Mouse (Mus musculus) CD4-positive naive resting alpha-beta T cell, adult 76 days (primary cell): ENCODE data around the gene Usp21. TPM values are rescaled to one million over a fixed set of nuclear protein-coding genes. Genes with fewer than 3 reads are reported as not detected.

Source experiments
- total RNA-seq: library from RNA; stranded (reverse); gene quantifications from one replicate; pipeline ENCODE4 v1.2.4, GENCODE M21; 2023

The Usp21 gene
- total RNA-seq = 42.5 TPM

DNA sequence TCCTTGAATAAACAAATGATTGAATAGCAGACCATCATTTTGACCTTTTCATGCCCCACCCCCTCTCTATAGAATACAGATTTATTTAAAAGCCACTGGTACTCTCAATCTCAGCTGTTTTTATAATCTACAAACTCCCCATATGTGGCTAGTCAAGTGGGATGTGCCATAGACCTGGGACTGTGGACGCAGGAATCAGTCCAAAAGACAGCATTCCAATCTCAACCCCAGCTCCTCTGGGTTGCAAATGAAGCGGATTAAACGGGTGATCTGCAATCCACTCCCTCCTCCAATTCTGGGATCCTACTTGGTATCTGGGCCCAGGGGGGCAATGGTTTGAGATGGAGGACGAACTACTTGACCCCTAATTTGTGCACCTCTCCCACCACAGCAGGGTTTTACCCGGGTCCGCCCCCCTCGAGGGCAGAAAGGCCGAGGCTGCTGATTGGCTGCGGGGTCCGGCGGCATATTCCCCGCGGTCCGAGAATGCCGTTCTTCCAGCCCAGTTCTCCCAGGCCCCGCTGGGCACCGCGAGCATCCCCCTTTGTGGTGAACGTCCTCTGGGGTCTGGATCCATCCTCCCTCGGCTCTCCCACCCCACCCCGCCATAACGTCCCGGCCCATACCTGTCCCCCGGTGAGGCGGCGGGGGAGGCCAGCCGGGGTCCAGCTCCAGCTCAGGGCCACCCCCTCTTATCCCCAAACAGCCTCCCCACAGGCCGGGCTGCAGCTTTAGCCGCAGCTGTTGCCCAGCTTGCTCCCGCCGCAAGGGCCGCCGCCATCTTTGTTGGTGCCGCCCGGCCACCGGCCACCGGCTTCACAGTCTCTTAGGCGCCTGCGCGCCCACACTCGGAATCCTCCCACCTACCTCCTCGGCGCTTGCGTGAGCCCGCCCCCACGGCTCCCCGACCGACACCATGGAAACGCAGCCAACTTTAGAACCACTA lies at the start of gene Usp21:
Gene Usp21 (minus strand): TSS at position 856 of the 946 bp plus-strand sequence.

DNA sequence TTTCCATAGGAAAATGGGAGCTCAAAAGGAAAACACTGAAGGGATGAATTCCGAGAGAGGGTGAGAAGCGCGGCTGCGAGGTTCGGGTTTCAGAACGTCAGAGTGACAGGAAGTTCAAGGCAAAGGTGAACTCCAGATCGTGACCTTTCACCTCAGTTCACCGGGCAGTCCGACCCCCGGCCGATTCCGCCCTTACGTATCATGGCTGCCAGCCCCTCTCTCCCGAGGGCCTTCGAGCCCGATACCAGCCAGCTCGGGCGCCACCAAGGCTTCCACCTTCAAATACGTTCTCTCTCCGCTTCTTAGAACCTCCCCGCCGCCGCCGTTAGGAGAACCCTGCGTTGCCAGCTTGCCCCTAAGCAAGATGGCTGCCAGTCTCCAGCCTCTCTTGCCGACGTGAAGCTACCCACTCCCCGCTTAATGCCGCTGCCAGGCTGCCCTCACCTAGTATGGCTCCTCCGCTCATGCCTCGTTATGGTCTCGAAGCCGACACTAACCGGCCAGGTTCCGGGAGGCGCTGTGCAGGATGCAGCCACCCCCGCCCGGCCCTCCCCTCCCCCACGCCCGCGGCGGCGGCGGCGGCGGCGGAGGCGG lies 41.1 kb upstream of the Usp21 start, which contains the start of gene Dedd:
Gene Dedd (plus strand): TSS at position 307 of the 594 bp plus-strand sequence.

DNA sequence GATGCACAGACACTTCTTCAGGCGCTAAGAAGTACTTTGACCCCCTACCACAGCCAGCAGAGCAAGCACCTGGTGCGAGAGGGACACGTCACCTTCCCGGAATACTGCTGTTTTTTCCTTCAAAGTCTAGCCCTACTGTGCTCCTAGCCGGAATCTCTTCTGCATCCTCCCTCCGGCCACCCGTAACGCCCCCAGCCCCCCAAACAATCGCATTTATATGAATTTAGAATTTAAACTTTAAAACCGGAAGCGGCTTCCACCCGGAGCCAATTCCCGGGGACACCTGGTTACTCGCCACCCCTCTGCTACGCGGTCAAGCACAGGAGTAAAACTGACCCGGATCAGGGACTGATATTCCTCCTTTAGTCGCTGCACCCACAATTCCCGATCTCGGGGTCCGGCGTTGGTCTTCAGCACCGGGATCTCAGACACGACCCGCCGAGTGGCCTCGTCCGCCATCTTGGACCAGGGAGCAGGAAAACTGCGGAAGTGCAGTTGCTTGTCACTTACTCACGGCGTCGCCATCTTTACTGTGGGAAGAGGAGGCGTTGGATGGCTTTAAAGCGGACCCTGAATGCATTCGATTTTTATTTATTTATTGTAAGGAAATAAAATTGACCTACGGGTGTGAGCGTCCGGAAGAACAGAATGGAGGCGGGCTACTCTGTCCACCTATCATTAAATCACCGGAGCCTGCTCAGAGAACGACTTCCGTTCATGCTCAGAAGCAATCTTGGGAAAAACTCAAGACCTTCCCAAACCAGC lies 6.7 kb upstream of the Usp21 start, which contains the start of gene Ufc1:
Gene Ufc1 (minus strand): TSS at position 727 of the 765 bp plus-strand sequence.

DNA sequence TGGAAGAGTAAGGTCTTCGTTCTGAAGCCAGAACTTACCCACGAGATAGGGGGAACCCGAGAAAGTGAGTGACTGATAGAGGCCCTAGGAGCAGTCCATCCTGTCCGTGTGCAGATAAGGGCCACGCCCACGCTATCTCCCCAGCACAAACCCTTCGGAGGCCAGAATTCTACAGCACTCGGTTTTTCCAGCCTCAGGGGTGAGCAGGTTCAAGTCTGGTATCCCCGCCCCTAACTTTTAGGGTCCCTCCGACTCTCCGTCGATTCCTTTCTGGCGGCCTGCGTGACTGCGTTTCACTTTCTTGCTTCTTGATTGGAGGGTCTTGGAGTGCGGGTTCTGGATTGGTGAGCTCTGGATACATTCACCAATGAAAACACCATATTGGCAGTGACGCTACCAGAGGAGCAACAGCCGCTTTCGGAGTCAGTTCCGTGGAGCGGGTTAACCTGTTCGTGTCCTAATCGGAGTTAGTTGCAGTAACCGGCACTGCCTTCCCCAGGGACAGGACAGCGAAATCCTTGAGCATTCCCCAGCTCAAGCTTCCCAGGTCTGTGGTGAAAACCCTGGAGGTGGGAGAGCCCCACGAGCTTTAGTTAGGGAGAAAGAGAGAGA lies 6.8 kb downstream of the Usp21 start, which contains the start of gene Ppox:
Gene Ppox (minus strand): TSS at position 271 of the 612 bp plus-strand sequence.

DNA sequence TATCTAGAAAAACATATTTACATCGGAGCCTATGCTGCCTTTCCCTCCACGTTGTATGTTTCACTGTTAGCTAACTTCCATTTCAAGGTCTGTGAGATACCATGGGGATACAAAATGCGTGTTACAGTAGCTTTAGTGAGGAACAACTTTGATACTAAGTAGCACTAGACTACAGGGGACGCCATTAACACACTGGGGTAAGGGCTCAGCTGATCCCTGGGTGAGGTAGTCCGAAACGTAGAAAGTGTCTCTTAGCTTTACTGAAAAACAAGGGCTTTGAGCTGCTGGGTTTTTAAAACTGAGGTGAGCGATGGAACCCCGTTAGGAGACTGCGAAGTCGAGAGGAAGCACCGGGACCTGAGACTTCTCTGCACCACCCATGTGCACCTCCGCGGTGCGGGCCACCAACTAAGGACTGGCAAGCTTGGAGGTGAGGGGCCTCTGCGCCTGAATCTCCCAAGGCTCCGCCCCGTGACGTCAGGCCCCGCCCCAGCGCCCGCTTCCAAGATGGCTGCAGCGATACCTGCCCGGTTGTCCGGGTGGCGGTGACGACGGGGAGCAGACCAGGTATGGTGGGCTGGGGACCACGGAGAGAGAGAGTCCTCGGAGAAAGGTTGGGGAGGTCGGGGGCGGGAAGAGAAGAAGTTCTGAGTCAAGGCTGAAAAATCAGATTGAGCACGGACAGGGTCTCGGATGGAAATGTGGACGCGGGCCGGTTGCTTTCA lies 17.8 kb downstream of the Usp21 start, which contains the start of gene B4galt3:
Gene B4galt3 (plus strand): TSS at position 481 of the 725 bp plus-strand sequence.

DNA sequence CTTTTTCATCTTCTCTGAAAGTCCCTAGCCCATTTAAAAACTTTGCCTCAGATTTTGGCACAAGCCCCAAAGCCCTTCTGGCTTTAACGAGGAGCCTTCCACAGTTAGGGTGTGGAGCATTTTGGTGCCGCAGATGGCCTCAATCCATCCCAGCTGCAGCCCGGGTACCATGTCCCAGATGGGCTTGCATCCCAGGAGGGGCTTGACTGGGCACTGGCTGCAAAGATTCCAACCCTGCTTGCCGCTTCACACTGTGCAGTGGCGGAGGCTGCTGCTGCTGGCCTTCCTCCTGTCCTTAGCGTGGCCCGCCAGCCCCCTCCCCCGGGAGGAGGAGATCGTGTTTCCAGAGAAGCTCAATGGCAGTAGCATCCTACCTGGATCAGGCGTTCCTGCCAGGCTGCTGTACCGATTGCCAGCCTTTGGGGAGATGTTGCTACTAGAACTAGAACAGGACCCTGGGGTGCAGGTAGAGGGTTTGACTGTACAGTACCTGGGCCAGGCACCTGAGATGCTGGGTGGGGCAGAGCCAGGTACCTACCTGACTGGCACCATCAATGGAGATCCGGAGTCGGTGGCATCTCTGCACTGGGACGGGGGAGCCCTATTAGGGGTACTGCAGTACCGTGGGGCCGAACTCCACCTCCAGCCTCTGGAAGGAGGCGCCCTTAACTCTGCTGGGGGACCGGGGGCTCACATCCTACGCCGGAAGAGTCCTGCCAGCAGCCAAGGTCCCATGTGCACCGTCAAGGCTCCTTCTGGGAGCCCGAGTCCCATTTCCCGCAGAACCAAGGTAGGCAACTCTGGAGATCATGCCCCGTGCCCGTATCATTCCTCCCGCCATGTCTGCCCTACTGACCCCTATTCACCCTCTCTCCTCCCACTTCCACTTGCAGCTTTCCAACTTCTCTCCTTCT lies 36.9 kb downstream of the Usp21 start, which contains the start of gene Ndufs2:
Gene Ndufs2 (minus strand): TSS at position 709 of the 914 bp plus-strand sequence.

DNA sequence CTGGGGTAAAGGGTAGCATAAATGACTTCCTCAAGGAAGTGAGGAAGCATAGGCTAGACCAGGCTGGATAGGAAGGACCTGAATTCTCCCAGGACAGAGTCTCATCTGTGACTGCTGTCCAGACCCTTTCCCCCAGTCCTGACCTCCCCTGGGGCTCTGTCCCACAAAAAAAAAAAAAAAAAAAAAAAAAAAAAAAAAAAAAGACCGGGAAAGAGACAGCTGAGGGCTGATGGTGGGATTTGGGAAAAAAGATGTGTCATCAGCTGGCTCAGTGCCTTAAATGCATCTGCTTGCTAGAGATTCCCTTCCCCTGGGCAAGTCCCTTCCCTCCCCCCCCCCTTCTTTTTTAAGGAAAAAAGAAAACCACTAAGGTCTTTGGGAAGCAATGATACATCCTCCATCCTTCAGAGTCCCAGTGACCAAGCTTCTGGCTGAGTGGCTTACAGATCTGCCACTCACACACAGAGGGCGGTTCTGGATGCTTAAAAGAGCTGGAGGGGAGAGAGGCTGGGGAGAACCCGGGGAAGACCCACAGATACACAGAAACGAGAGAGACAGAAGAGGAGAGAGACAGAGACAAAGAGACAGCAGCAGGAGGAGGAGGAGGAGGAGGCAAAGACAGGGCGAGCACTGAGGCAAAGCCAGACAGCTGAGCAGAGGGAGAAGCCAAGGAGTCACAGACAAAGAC lies 37.7 kb downstream of the Usp21 start, which contains the start of gene Adamts4:
Gene Adamts4 (plus strand): TSS at position 509 of the 688 bp plus-strand sequence.

DNA sequence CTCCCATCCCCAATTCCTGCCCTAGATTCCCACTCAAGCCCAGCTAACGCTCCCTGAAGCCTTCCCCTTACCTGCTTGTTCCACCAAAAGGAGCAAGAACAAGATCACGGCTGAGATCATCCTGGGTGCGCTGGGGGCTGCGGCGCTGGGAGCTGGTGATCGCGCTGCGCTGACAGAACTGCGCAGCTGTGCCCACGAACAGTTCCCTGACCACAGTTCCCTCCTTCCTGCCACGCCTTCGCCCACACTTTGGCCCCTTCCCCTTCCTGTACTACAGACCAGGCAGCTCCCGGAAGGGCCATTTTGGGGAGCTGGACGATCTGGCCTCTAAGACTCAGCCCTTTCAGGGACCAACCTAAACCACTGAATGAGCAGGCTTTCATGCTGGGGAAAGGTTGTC lies 53.7 kb downstream of the Usp21 start, which contains the start of gene Fcer1g:
Gene Fcer1g (minus strand): TSS at position 240 of the 400 bp plus-strand sequence.

Other genes with a start within 250 kb of the Usp21 start
- gene Fcgr3, start 223.1 kb downstream of the Usp21 start, total RNA-seq = 2.7 TPM
- not detected for gene Cfap126, start 174.1 kb downstream of the Usp21 start, total RNA-seq
- 101 TPM for gene Sdhc, start 137.4 kb downstream of the Usp21 start, total RNA-seq
- not detected for gene Mpz, start 137.3 kb downstream of the Usp21 start, total RNA-seq
- gene Pcp4l1, start 91.7 kb downstream of the Usp21 start, total RNA-seq = not detected
- not detected for gene Nr1i3, start 74.0 kb downstream of the Usp21 start, total RNA-seq
- gene Tomm40l, start 65.5 kb downstream of the Usp21 start, total RNA-seq = 17.0 TPM
- gene Apoa2, start 62.9 kb downstream of the Usp21 start, total RNA-seq = not detected
- 16.9 TPM for gene Fcer1g, start 53.6 kb downstream of the Usp21 start, total RNA-seq
- gene Adamts4, start 37.6 kb downstream of the Usp21 start, total RNA-seq = not detected
- 99.5 TPM for gene Ndufs2, start 36.6 kb downstream of the Usp21 start, total RNA-seq
- 69.6 TPM for gene B4galt3, start 17.7 kb downstream of the Usp21 start, total RNA-seq
- gene Ppox, start 6.8 kb downstream of the Usp21 start, total RNA-seq = 43.1 TPM
- 53.9 TPM for gene Ufc1, start 7.0 kb upstream of the Usp21 start, total RNA-seq
- gene Dedd, start 41.2 kb upstream of the Usp21 start, total RNA-seq = 30.6 TPM
- 16.8 TPM for gene Nit1, start 57.7 kb upstream of the Usp21 start, total RNA-seq
- gene Pfdn2, start 57.7 kb upstream of the Usp21 start, total RNA-seq = 72.0 TPM
- gene Klhdc9, start 72.8 kb upstream of the Usp21 start, total RNA-seq = 0.35 TPM
- 0.29 TPM for gene Nectin4, start 82.1 kb upstream of the Usp21 start, total RNA-seq
- gene Arhgap30, start 101.0 kb upstream of the Usp21 start, total RNA-seq = 171 TPM
- gene Usf1, start 123.3 kb upstream of the Usp21 start, total RNA-seq = 80.1 TPM
- 5.9 TPM for gene Tstd1, start 130.9 kb upstream of the Usp21 start, total RNA-seq
- 3.1 TPM for gene F11r, start 149.5 kb upstream of the Usp21 start, total RNA-seq
- 5.9 TPM for gene Alyref2, start 215.5 kb upstream of the Usp21 start, total RNA-seq
- not detected for gene Itln1, start 247.3 kb upstream of the Usp21 start, total RNA-seq